Mouse (Mus musculus) neural tube, embryonic 11.5 days (tissue): Measurements from ENCODE around the gene Tpi1. TPM values are rescaled to one million over a fixed set of nuclear protein-coding genes. Genes with fewer than 3 reads are reported as not detected.

Experiments used
- ATAC-seq: fragments of 200-750 bp; cut with Nextera tagmentation; 2 replicates; pipeline ENCODE4 v1.8.0; 2017; ENCODE audit warnings: moderate number of reproducible peaks, mild to moderate bottlenecking, moderate TSS enrichment, moderate library complexity; ENCODE audit not compliant: insufficient read depth, low FRiP score, low TSS enrichment
- DNase-seq: peaks from one replicate; pipeline ENCODE4 v3.0.0-alpha.2; 2015; ENCODE audit warnings: low spot score
- H3K27ac ChIP-seq: fragments of 300-500 bp; sonication (generic); 2 replicates; pipeline ENCODE4 v1.5.1; 2014; ENCODE audit warnings: low read depth, mild to moderate bottlenecking, low read length
- H3K27me3 ChIP-seq: fragments of 300-500 bp; sonication (generic); 2 replicates; pipeline ENCODE4 v1.6.1; 2014; ENCODE audit warnings: mild to moderate bottlenecking, low read length, mixed read lengths; ENCODE audit not compliant: control insufficient read depth, insufficient read depth
- H3K36me3 ChIP-seq: fragments of 300-500 bp; sonication (generic); 2 replicates; pipeline ENCODE4 v1.6.1; 2014; ENCODE audit warnings: mild to moderate bottlenecking, low read length, moderate library complexity, mixed read lengths; ENCODE audit not compliant: control insufficient read depth, insufficient read depth
- H3K4me1 ChIP-seq: fragments of 300-500 bp; sonication (generic); 2 replicates; pipeline ENCODE4 v1.6.1; 2014; ENCODE audit warnings: low read length, mixed read lengths; ENCODE audit not compliant: control insufficient read depth, insufficient read depth
- H3K4me2 ChIP-seq: fragments of 300-500 bp; sonication (generic); 2 replicates; pipeline ENCODE4 v1.6.1; 2014; ENCODE audit warnings: low read depth, mild to moderate bottlenecking, moderate library complexity
- H3K4me3 ChIP-seq: fragments of 300-500 bp; sonication (generic); 2 replicates; pipeline ENCODE4 v1.5.1; 2014; ENCODE audit warnings: low read depth, low read length
- H3K9ac ChIP-seq: fragments of 300-500 bp; sonication (generic); 2 replicates; pipeline ENCODE4 v1.6.1; 2014; ENCODE audit warnings: mild to moderate bottlenecking, low read length
- H3K9me3 ChIP-seq: fragments of 300-500 bp; sonication (generic); 2 replicates; pipeline ENCODE4 v1.6.1; 2016; ENCODE audit warnings: low read length; ENCODE audit not compliant: control insufficient read depth
- WGBS: fragments of 180-500 bp; shearing (Covaris S2); extraction: QIAGEN DNeasy Blood & Tissue Kit; methylation state at CpG from one replicate; pipeline ENCODE4 v1.1.7; 2014; 5-methylcytosine and 5-hydroxymethylcytosine counted together
- polyA plus RNA-seq: library from polyadenylated mRNA; unstranded; fragments of >200 nt; fragmentation: Nextera tagmentation; extraction: Ambion mirVana; gene quantifications from 2 replicates; pipeline ENCODE4 v1.2.1, GENCODE M21; 2014

Gene Tpi1
- polyA plus RNA-seq, 1 experiment from 2014 or later: 622 TPM

GRCm38 (mm10) chr6:124857840-124858530, 43.9 kb upstream of the Tpi1 start:
- H3K4me1 ChIP-seq: peaks cover 21% of the 10 kb centered on the region
- no peaks in the 10 kb centered on the region for H3K9me3 ChIP-seq
- DNase-seq (no peak), ATAC-seq (no peak)
- H3K27ac ChIP-seq: peak overlapping the region; percentile 95; the same call in 1 of the 2 replicates
- H3K4me3 ChIP-seq: peak overlapping the region; percentile 78
- H3K36me3 ChIP-seq: no peaks in the 10 kb centered on the region; the same call in 1 of the 2 replicates
- 23% methylated on average over 26 of the region's 26 CpGs for WGBS
- no peaks in the 10 kb centered on the region for H3K27me3 ChIP-seq
- H3K4me2 ChIP-seq: peak overlapping the region; percentile 75
- H3K9ac ChIP-seq: peak overlapping the region; percentile 96

- peak within 1 kb of the TSS; percentile 78 for H3K4me3 ChIP-seq
- peaks cover 16% of the 10 kb centered on the region for H3K4me1 ChIP-seq
- peak within 1 kb of the TSS; percentile 75 for H3K4me2 ChIP-seq
- DNase-seq: peak; percentile 88
- peak within 1 kb of the TSS; percentile 95 for H3K27ac ChIP-seq
- no peaks in the 10 kb centered on the region for H3K9me3 ChIP-seq
- no peaks in the 10 kb centered on the region; the same call in 1 of the 2 replicates for H3K36me3 ChIP-seq
- under 1% methylated on average over 58 of the region's 86 CpGs for WGBS
- H3K9ac ChIP-seq: peak within 1 kb of the TSS; percentile 96
- peak; percentile 87 for ATAC-seq
- no peaks in the 10 kb centered on the region for H3K27me3 ChIP-seq
These were observed 43.1 kb upstream of the Tpi1 start, which contains the start of gene P3h3 for GRCm38 (mm10) chr6:124856916-124857839. P3h3 (minus strand) TSS chr6:124857752.

- peaks cover 10% of the 10 kb centered on the region for H3K4me1 ChIP-seq
- peak overlapping the region; percentile 35; the same call in 1 of the 2 replicates for H3K9ac ChIP-seq
- WGBS: 8% methylated on average over 14 of the region's 14 CpGs
- no peaks in the 10 kb centered on the region; the same call in 1 of the 2 replicates for H3K36me3 ChIP-seq
- H3K4me3 ChIP-seq: peak overlapping the region; percentile 78
- no peaks in the 10 kb centered on the region for H3K27me3 ChIP-seq
- peak overlapping the region; percentile 75 for H3K4me2 ChIP-seq
- peak overlapping the region; percentile 95; the same call in 1 of the 2 replicates for H3K27ac ChIP-seq
- no peaks in the 10 kb centered on the region for H3K9me3 ChIP-seq
- ATAC-seq: 0 out of 2 replicates have a peak, but pooled peaks have one; percentile 28
- peak; percentile 68 for DNase-seq
These were observed 42.2 kb upstream of the Tpi1 start for GRCm38 (mm10) chr6:124856321-124856720.

GRCm38 (mm10) chr6:124854647-124855046, 40.6 kb upstream of the Tpi1 start:
- DNase-seq (no peak), ATAC-seq (no peak)
- H3K9me3 ChIP-seq: no peaks in the 10 kb centered on the region
- H3K27me3 ChIP-seq: no peaks in the 10 kb centered on the region
- no peak overlapping the region for H3K4me3 ChIP-seq
- 77% methylated on average over 12 of the region's 12 CpGs for WGBS
- H3K27ac ChIP-seq: no peak overlapping the region
- no peaks in the 10 kb centered on the region; the same call in 1 of the 2 replicates for H3K36me3 ChIP-seq
- H3K9ac ChIP-seq: no peak overlapping the region
- H3K4me2 ChIP-seq: no peak overlapping the region
- H3K4me1 ChIP-seq: peaks cover 9% of the 10 kb centered on the region

- no peak overlapping the region for H3K4me3 ChIP-seq
- no peak overlapping the region for H3K9ac ChIP-seq
- no peaks in the 10 kb centered on the region for H3K9me3 ChIP-seq
- DNase-seq (no peak), ATAC-seq (no peak)
- 0 out of 2 replicates have a peak, but pooled peaks cover 3% of the 10 kb centered on the region for H3K4me1 ChIP-seq
- no peaks in the 10 kb centered on the region for H3K27me3 ChIP-seq
- H3K27ac ChIP-seq: no peak overlapping the region
- no peaks in the 10 kb centered on the region; the same call in 1 of the 2 replicates for H3K36me3 ChIP-seq
- WGBS: 56% methylated on average over 8 of the region's 8 CpGs
- H3K4me2 ChIP-seq: no peak overlapping the region
These were observed 36.4 kb upstream of the Tpi1 start for GRCm38 (mm10) chr6:124850535-124850934.

GRCm38 (mm10) chr6:124847305-124847704, 33.2 kb upstream of the Tpi1 start:
- 0 out of 2 replicates have a peak, but pooled peaks cover 3% of the 10 kb centered on the region for H3K4me1 ChIP-seq
- H3K4me3 ChIP-seq: no peak overlapping the region
- H3K27ac ChIP-seq: no peak overlapping the region
- no peak overlapping the region for H3K9ac ChIP-seq
- H3K4me2 ChIP-seq: no peak overlapping the region
- DNase-seq (peak; percentile 96), ATAC-seq (peak; percentile 88)
- H3K27me3 ChIP-seq: no peaks in the 10 kb centered on the region
- H3K36me3 ChIP-seq: no peaks in the 10 kb centered on the region
- no peaks in the 10 kb centered on the region for H3K9me3 ChIP-seq
- WGBS: 9% methylated on average over 9 of the region's 9 CpGs

- no peaks in the 10 kb centered on the region for H3K4me1 ChIP-seq
- no peak within 1 kb of the TSS for H3K27ac ChIP-seq
- DNase-seq (no peak), ATAC-seq (no peak)
- H3K27me3 ChIP-seq: no peaks in the 10 kb centered on the region
- H3K9ac ChIP-seq: peak within 1 kb of the TSS; percentile 11; the same call in 1 of the 2 replicates
- no peaks in the 10 kb centered on the region for H3K9me3 ChIP-seq
- 43% methylated on average over 14 of the region's 15 CpGs for WGBS
- H3K4me3 ChIP-seq: no peak within 1 kb of the TSS
- peaks cover 3% of the 10 kb centered on the region; the same call in 1 of the 2 replicates for H3K36me3 ChIP-seq
- no peak within 1 kb of the TSS for H3K4me2 ChIP-seq
These were observed 26.4 kb upstream of the Tpi1 start, which contains the start of gene Gnb3 for GRCm38 (mm10) chr6:124840241-124841167. Gnb3 (minus strand) TSS chr6:124840275.
